Mouse (Mus musculus) C2C12 (cell line): ENCODE results near the gene Col9a1. TPM values are rescaled to one million over a fixed set of nuclear protein-coding genes. Genes with fewer than 3 reads are reported as not detected.

ENCODE experiments used
- H3K27me3 ChIP-seq: one replicate; pipeline ENCODE4 v1.6.1; 2011; ENCODE audit not compliant: control insufficient read depth, insufficient read depth, insufficient read length
- H3K36me3 ChIP-seq: one replicate; pipeline ENCODE4 v1.6.1; 2011; ENCODE audit not compliant: control insufficient read depth, insufficient read depth
- H3K4me3 ChIP-seq: one replicate; pipeline ENCODE4 v1.5.1; 2011; ENCODE audit warnings: mild to moderate bottlenecking, control low read depth; ENCODE audit not compliant: poor library complexity, insufficient read depth, severe bottlenecking
- H3K79me2 ChIP-seq: one replicate; pipeline ENCODE4 v1.6.1; 2011; ENCODE audit not compliant: control insufficient read depth, insufficient read depth
- H3K79me3 ChIP-seq: one replicate; pipeline ENCODE4 v1.6.1; 2011; ENCODE audit warnings: low read depth, control low read depth
- H3ac ChIP-seq: one replicate; pipeline ENCODE3; 2011; ENCODE audit warnings: low read depth; ENCODE audit not compliant: control insufficient read depth, insufficient read length
- CEBPB ChIP-seq: IDR thresholded peaks from one replicate; pipeline ENCODE4 v1.6.1; 2011; ENCODE audit warnings: low read depth, mild to moderate bottlenecking, control low read depth, moderate library complexity
- CTCF ChIP-seq: IDR thresholded peaks from one replicate; pipeline ENCODE4 v1.5.1; 2011; ENCODE audit not compliant: control insufficient read depth, insufficient read depth, insufficient read length
- FOSL1 ChIP-seq: IDR thresholded peaks from one replicate; pipeline ENCODE4 v1.8.0; 2011; ENCODE audit warnings: mild to moderate bottlenecking, low read length; ENCODE audit not compliant: poor library complexity, insufficient read depth, severe bottlenecking
- MAX ChIP-seq: IDR thresholded peaks from one replicate; pipeline ENCODE4 v1.6.1; 2011; ENCODE audit warnings: mild to moderate bottlenecking, control low read depth
- MYOD1 ChIP-seq: IDR thresholded peaks from one replicate; pipeline ENCODE4 v1.6.1; 2011; ENCODE audit warnings: low read depth; ENCODE audit not compliant: control insufficient read depth, insufficient read length
- MYOG ChIP-seq: IDR thresholded peaks from one replicate; pipeline ENCODE4 v1.6.1; 2011; ENCODE audit not compliant: control insufficient read depth, insufficient read length; ENCODE audit errors: extremely low read depth
- USF1 ChIP-seq: IDR thresholded peaks from one replicate; pipeline ENCODE4 v1.6.1; 2011; ENCODE audit warnings: low read depth, mild to moderate bottlenecking, control low read depth, moderate library complexity
- polyA plus RNA-seq: library from polyadenylated mRNA; unstranded; fragments of >200 nt; fragmentation: generic; extraction: Trizol; gene quantifications from one replicate; pipeline ENCODE4 v1.2.1, GENCODE M21; 2012; ENCODE audit warnings: missing spikeins

Gene Col9a1
- polyA plus RNA-seq, 1 experiment: not detected

DNA sequence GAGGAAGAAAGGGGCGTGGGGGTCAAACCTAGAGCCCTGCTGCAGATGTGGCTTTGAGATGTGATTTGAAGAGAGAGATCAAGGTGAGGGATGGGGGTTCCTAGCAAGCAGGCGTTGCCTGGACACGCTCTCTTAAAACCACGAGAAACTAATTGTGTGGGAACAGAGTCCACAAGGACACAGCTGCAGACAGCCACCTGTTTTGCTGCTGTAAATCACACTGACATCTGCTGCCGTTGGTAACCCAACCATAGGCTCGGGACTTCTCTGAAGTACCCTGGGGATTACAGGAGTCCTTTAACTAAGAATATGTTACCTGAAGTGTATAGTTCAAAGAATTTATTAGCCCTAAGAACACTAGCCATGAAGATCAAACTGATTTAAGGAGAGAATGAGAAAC is 109.0 kb downstream of the Col9a1 start:
- H3K27me3 ChIP-seq: no peaks in the 10 kb centered on the region
- H3K79me2 ChIP-seq: no peaks in the 10 kb centered on the region
- H3K36me3 ChIP-seq: no peaks in the 10 kb centered on the region
- TF ChIP-seq MYOG (no peak), FOSL1 (no peak), CTCF (no peak)
- no peak overlapping the region for H3K4me3 ChIP-seq
- H3K79me3 ChIP-seq: no peaks in the 10 kb centered on the region
- no peak overlapping the region for H3ac ChIP-seq

DNA sequence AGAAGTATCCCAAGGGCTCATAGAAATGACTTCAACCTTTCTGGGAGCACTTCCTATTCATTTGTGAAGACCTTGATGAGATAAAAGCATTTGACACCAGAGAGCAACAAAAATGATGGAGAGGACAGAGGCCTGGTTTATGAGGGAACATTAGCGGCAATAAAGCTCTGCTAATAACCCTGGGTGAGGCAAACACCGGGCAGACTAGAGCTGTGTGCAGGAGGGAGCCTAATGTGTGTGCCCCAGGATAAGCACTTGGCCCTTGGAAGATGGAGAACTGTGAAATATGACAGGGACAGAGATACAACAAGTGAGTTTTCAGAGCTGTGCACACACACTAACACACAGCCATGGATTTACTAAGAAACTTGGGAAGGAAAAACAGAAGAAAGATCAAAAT is 115.1 kb downstream of the Col9a1 start:
- TF ChIP-seq MYOD1: no peak
- no peak for TF ChIP-seq MYOG
- TF ChIP-seq FOSL1: no peak
- no peak for TF ChIP-seq CEBPB
- no peak overlapping the region for H3ac ChIP-seq
- H3K4me3 ChIP-seq: no peak overlapping the region
- no peaks in the 10 kb centered on the region for H3K27me3 ChIP-seq
- H3K79me3 ChIP-seq: no peaks in the 10 kb centered on the region
- H3K36me3 ChIP-seq: no peaks in the 10 kb centered on the region
- no peaks in the 10 kb centered on the region for H3K79me2 ChIP-seq

DNA sequence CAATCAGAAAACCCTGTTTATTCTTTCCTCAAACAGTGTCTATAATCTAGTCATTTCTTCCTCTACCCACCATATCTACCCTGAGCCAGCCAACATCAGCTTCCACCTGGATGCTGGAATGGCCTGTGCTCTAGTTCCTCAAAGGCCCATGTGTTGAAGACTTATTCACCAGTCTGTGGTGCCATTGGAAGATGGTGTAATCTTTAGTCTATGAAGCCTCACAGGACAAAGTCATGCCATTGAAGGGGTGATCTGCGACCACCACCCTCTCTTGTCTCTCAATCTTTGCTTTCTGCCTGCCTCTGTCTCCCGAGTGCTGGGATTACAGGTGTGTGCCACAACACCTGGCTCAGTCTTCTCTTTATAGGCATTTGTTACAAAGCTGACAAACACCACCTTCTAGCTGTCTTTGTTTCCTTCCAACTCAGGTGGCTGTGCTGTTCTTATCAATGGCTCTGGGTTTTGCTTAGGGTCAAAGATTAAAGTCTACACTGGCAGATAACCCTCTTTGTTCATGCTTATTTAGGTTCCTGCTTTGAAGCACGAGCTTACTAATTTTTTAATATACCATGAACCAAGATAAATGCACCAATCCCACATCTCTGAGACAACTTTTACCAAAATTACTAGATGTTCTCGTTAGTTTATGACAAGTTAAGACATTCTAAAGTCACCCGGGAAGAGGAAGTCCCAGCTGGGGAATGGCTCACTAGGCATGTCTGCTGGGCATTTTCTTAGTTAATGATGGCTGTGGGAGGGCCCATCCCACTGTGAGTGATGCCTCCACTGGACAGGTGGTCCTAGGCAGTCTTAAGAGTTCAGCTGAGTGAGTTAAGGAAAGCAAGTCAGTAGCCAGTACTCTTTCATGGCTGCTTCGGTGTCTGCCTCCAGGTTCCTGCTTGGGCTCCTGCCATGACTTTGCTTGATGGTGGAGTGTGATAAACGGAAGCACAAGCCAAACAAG is 117.9 kb downstream of the Col9a1 start:
- H3K79me3 ChIP-seq: no peaks in the 10 kb centered on the region
- TF ChIP-seq CTCF (no peak), MYOD1 (no peak), CEBPB (no peak), MYOG (no peak), FOSL1 (no peak), USF1 (no peak), MAX (no peak)
- no peaks in the 10 kb centered on the region for H3K79me2 ChIP-seq
- no peak overlapping the region for H3K4me3 ChIP-seq
- no peaks in the 10 kb centered on the region for H3K36me3 ChIP-seq
- no peaks in the 10 kb centered on the region for H3K27me3 ChIP-seq
- H3ac ChIP-seq: no peak overlapping the region

DNA sequence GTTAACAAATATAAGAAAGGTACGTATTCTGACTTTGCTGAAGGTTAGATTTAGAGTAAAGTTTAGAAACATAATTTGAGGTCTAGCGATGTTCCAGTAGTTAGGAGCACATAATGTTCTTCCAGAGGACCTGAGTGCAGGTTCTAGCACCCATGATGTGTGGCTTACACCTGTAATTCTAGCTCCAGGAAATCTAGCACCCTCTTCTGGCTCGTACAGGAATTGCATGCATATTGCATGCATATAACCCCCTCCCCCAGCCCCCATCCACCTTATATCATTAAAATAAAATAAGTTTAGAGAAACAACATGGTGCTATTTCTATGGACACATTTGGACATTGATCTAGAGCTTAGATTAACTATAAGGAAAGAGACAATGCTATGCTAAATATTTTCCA is 123.3 kb downstream of the Col9a1 start:
- no peak for TF ChIP-seq USF1
- TF ChIP-seq CEBPB: no peak
- Histone ChIP-seq H3ac (no peak overlapping the region), H3K79me3 (no peaks in the 10 kb centered on the region), H3K4me3 (no peak overlapping the region), H3K27me3 (no peaks in the 10 kb centered on the region), H3K36me3 (no peaks in the 10 kb centered on the region), H3K79me2 (no peaks in the 10 kb centered on the region)

Other genes starting within 250 kb of the Col9a1 start
- 31.0 TPM for gene Sdhaf4, start 172.0 kb upstream of the Col9a1 start, polyA plus RNA-seq
- 3.9 TPM for gene Fam135a, start 77.3 kb upstream of the Col9a1 start, polyA plus RNA-seq